Mouse (Mus musculus) cerebellum, postnatal 25 days (tissue): ENCODE data around the gene Ooep.
"Not testable (repeated sequence)": the region's sequence is repeated elsewhere in the genome, so short reads cannot be mapped to it uniquely, and the experiment has no call there.

Experiments used
- DNase-seq, 2 experiments: peaks; one replicate each; pipeline ENCODE4 v3.0.0; 2021; ENCODE audit warnings: mixed read lengths in 2 of 2

Ooep gene

GRCm38 (mm10) chr9:78378113-78378785 is at the start of gene Ooep:
Gene Ooep (minus strand): TSS chr9:78378725.
- DNase-seq: peak; percentile 18 to 46

DNA sequence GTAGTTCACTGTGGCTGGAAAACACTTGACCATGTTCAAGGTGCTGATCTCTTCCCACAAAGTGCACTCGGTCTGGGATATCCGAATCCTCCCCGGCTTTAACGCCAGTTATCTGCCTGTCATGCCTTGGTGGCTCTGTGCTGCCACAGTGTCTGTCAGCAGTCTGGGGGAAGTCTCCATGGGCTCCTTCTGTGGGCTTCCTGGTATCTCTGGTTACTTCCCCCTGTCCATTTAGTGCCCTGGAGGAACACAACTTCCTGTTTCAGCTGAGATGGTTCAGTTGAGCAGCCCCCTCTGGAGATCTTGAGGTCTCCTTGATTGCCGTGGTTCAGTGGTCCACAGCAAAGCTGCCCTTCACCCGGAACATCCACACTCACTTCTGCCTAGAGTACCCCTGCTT is 49.7 kb upstream of the Ooep start:
- DNase-seq: no peak

GRCm38 (mm10) chr9:78427362-78427781 is 48.8 kb upstream of the Ooep start:
- DNase-seq: peak; percentile 11 to 23

DNA sequence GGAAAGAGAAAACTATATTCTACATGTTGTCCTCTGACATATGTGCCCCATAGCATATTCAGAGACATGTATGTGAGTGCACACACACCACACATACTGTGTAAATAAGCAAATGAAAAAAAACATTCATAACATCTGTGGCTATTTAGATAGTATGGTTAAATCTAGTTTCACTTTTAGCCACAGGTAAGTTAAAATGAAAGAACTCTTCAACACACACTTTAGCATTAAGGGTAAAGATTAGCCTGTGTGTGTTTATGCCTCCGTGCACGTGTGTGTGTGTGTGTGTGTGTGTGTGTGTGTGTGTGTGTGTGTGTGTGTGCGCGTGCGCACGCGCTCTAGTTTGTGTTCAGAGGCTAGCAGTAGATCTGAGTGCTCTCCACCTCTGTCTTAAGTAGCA is 23.1 kb upstream of the Ooep start:
- DNase-seq: no peak

DNA sequence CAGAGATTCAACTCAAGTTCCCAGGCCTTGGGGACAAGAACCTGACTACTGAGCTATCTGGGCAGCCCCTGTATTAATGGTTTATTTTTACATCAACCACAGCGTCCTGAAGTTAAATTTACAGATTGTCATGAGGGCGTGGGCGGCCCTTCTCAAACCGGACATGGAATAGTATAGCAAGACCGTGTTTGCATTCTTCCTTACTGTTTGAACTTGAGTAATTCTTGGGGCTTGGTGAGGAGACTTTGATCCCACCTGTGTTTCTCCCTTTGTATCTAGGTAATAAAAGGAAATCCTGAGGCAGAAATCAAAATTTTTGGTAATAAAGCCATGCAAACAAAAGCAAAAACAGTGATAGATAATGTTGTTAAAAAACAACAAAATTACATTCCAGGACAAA is 22.0 kb upstream of the Ooep start:
- no peak for DNase-seq

DNA sequence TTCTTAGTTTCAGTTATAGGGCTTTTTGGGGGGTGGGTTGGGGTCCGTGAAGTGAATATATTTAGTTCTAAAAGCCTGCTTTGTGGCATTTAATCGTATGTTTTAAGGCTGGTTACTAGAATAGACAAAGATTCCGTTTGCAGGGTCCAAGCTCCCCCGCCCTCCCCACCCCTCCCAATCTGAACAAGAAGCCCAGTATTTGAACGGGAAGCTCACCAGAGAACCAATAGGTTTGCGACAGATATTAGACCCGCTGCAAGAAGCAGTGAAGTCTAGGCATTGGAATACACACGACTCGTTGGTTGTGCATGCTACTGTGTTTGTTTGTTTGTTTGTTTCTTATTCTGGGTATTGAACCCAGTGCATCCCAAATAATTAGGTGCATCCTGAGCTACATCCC is 18.0 kb upstream of the Ooep start:
- no peak for DNase-seq

DNA sequence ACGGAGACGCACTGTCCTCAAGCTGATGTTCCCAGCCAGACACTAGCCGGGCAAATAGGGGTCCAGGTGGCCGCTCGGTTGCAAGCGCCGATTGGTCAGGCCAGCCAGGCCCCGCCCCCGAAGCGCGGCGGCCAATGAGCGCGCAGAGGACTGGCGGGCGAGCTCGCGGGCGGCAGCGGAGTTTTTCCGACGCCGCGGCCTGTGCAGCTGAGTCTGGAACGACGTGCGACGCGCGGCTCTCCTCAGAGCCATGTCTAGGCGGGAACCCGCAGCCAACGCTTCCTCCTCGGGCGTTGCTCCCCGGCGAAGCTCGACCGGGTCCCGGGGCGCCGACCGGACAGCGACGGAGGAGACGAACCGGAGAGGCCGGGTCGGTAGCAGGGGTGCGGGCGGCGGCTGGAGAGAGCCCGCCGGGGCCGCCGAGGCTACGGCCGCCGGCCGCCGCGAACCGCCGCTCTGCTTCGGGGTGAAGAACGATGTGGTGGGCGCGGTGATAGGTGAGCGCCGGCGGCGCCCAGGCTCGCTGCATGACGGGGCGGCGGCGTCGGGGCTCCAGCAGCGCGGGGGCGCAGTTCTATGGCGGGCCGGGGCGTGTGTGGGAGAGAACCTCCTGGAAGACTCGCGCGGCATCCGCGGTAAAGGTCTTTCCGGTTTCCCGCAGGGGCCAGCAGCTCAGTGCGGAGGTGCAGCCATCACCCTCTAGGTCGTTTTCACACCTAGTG is 17.3 kb upstream of the Ooep start, which contains the start of gene Ddx43:
TSS of gene Ddx43 (plus strand) at position 148 of the 722 bp plus-strand sequence.
- DNase-seq: peak; percentile 21 to 38

- no peak for DNase-seq
Measured at GRCm38 (mm10) chr9:78395244-78395629, 16.7 kb upstream of the Ooep start.

DNA sequence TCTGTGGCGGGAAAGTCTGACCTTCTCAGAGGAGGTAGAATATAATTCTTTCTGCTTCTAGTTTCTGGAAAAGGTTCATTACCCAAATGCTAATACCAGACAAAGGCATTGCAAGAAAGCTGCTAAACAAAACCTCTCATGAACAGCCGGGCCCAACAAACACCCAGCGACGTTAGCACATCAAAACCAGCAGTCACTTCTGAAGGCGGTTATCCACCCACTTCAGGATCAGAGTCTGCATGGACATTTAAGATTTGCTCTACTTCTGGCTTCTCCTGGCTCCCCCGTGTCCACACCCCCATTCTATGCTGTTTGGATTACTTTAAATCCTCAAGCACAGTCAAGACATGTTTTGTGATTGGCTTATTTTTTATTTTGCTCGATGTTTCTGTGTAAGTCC is 16.1 kb upstream of the Ooep start:
- no peak for DNase-seq

DNA sequence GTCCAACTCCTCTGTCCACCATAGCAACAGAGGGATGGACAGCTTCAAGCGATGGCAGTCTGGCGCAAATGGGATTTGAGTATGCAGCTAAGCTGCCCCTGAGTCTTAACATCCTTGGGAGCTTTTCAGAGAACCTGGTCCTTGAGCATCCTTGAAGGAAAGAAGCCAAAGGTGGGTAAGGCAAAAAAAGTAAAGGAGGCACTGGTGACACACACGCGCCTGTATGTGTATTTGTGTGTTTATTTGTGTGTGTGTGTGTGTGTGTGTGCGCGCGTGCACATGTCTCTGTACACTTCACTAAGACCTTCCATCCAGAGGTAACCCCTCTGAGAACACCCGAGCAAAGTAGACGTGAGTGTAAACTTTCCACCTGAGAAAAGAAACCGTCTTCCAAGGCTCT is 15.2 kb upstream of the Ooep start:
- DNase-seq: no peak

DNA sequence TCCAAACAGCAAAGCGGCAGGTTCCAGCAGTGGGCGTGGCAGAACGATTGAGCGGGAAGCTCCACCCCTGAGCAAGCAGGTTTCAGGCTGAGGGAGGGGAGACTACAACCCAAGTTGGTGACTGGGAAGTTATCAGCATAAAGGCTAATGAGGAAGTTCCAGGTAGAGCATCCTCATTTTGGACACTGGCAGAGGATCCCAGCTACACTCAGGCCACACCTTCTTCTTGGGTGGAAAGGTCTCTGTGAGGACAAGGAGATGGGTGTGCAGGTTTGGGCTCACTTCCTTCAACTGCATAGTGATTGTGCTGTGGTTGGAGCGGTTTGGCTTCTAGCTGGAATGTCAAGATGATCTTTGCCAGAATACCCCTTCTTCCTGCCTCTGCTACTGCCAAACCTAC is 11.5 kb upstream of the Ooep start:
- DNase-seq: no peak

DNA sequence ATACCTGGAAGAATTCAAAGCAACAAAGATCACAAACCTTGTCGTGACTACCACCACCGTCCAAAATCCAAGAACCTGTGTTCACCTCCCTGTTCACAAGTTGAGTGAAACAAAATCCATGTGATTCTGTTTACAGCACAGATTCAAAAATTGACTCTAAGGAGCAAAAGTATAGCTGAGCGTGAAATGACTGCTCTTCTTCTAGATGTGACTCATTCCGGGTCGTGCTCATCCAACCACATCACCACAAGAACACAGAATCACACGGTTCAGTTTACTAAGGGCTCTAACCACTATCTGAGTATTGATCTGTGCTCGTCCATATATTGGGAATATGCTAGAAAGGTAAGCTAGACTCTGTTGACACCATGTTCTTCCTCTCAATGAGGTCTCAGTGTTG is 8.4 kb upstream of the Ooep start:
- DNase-seq: no peak

- DNase-seq: no peak
Measured at GRCm38 (mm10) chr9:78385893-78386292, 7.4 kb upstream of the Ooep start.

DNA sequence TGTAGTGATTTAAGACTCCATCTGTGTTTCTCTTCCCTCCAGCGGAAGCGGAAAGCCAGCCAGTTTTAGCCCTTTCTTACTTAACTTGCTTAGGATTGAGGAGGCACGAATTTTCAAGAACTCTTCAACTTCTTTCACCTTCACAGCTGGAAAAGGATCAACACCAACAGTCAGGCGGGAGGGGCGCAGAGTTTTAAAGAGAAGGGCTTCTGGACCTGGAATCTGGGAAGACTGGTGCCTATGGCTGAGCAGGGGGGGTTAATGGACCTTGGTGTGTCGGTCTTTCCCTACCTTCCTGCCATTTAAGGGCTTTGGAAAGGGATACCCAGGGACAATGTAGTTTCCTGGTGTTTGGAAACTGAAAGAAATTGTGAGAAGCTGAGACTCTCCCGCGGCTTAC is 979 bp downstream of the Ooep start:
- no peak for DNase-seq

GRCm38 (mm10) chr9:78375486-78375885 is 3.0 kb downstream of the Ooep start:
- DNase-seq: no peak

DNA sequence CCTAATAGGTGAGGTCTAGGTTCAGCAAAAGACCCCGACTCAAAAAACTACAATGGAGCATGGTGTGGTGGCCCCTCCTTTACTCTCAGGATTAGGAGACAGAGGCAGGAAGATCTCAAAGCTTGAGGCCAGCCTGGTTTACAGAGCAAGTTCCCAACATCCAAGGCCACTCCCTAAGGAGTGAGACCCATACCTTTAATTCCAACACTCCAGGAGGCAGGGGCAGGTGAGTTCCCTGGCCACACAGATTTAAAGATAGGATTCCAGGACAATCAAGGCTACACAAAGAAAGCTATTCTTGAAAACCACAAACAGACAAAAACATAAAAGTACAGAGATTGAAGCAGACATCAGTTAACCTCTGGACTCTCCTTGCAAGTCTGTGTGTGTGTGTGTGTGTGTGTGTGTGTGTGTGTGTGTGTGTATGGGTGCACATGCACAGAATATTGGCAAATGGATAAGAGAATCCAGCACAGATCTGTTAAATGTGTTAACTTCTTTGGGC is 3.6 kb downstream of the Ooep start:
- DNase-seq: no peak

DNA sequence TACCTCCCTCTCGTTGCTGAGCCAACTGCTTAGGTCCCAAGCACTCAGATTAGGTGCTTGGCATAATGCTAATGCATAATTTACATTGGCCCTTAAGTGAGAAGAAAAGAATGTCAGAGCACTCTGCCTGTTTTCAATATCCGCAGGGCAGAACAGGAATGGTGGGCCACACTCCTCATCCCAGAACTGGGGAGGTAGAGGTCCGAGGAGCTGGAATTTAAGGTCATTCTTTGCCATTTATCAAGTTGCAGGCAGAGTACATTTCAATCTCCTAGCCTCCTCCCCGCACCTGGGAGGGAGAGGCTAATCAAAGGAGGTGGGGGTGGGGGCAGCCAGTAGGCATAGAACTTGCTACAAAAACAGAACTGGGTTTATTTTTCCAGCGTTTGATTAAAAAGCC is 4.1 kb downstream of the Ooep start:
- DNase-seq: no peak

GRCm38 (mm10) chr9:78372827-78373504 is 5.6 kb downstream of the Ooep start:
- no peak for DNase-seq

GRCm38 (mm10) chr9:78371441-78371840 is 7.1 kb downstream of the Ooep start:
- no peak for DNase-seq

DNA sequence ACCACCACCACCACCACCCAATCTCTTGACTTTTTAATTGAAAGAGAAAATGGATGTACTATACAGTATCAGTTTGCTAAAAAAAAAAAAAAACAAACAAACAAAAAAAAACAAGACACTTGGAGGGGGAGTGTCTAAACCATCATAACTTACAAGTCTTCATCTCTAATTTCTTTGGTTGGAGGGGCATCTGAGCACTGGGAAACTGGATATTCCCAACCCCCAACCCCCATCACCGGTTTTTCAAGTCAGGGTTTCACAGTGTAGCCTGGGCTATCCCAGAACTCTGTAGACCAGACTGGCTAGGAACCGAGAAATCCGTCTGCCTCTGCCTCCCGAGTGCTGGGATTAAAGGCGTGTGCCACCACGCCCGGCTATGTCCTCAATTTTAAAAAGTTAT is 8.7 kb downstream of the Ooep start:
- no peak for DNase-seq

DNA sequence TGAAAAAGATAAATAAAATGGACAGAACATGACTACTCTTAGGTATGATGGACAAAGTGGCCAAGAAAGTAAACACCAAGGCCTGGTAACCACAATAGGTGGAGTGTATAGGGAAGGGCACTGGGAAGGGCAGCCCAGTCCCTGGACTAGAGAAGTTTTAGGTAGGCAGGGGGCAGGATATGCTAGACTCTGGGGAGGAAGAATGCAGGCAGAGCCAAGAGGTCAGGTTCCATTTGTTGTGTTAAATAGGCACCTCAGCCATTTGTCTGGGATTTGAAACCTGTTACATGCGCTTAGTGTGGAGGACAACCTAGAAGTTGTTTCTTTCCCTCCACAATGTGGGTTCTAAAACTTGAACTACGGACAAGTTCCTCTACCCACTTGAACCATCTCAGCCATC is 9.2 kb downstream of the Ooep start:
- no peak for DNase-seq

DNA sequence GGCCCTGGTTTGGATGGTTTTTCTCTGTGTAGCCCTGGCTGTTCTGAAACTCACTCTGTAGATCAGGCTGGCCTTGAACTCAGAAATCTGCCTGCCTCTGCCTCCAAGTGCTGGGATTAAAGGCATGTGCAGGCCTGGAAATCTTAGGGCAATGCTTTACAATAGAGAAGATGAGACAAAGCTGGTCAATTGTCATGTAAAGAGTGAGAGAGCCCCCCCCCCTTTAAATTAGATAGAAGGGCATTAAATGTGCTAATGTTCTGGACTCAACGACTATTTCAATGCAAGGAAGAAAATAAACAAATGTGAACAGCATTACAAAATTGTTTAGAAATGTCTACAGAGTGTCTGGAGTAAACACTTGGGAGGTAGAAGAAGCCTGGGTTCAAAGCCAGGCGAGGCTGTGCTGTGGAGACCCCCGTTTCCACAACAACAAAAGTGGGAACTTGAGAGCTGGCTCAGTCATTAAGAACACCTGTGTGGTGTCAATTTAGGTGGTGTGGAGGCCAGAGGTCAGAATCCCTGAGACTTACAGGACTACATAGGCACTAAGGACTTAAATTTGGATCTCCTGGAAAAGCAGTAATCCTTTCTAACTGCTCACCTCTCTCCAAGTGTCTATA is 9.7 kb downstream of the Ooep start:
- DNase-seq: no peak

DNA sequence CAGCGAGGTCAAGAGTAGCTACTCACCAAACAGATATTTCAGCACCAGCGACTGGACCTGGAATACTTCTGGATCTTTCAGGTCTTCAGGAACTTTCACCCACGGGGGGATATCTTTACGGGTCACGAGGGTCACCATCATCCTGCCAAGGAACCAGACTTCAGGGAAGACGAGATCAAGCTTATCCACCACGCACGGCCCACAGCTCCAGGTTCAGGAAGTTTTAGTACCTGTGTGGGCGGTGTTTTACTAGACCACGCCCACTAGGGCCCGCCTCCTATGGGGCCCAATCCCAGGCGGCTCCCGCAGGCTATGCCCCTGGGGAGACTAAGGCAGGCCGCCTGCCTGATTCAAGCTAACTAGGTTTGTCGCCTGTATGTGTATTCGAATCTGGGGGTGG is 10.6 kb downstream of the Ooep start, which contains the start of gene Dppa5a:
TSS of gene Dppa5a (minus strand) at position 219 of the 400 bp plus-strand sequence.
- DNase-seq: not testable (repeated sequence)
